Mouse (Mus musculus) ovary, postnatal 36 days (tissue): ENCODE measurements around the gene Cavin2.
A peak's percentile ranks its signal among the peaks of the same experiment; 100 is the strongest.

Experiments used
- DNase-seq: peaks from one replicate; pipeline ENCODE4 v3.0.0; 2022; ENCODE audit warnings: low spot score, mixed read lengths

Cavin2 gene

DNA sequence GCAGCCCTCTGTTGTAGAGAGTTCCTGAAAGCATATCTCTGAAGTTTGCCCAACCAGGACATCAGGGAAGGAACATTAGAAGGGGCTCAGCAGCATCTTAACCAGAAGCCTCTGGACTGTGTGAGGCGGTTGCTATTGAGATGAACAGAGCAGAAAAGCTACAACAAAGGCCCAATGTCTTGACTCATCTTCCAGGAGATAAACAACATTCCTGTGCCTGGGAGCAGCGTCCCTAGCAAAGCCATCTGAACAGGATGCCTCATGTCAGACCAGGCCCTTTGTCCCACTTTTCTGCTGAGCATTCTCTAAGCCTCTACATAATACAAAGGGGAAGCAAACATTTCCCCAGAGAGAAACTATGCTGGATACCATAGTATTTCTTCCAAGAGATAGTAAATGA is 26.6 kb downstream of the Cavin2 start:
- no peak for DNase-seq

DNA sequence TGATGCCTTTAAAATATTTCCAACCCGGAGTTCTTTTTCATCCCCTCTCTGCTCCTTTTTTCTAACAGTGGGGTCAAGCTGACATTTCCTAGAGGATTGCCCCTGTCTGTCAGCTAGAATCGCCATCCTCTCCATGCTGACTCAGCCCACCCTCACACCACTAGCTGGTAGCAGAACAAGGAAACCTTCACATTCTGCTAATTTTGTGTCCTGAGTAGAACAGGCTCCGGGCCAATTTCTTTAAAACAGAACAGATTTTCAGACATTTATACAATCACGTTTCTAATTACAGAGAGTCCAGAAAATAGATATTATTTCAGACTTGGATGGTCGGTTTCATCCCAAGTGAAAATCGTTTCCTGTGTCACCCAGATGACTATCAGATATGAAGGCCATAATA is 34.6 kb downstream of the Cavin2 start:
- no peak for DNase-seq

DNA sequence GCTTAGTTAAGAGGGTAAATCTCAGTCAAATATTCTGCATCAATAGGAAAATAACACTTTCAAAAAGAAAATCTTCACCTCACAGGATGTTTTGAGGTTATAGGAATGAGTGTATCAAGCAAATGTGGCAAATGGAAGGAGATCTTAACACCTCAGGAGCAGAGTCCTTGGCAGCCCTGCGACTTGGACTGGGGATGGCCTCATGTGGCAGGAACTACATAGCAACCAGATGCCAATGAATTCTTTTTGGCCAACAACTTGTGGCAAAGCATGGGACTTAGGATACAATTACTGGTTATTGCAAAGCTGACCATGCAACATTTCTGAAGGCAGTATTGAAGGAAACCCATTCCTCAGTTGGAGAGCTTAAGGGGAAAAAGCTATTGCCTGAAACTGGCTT is 39.6 kb downstream of the Cavin2 start:
- no peak for DNase-seq

DNA sequence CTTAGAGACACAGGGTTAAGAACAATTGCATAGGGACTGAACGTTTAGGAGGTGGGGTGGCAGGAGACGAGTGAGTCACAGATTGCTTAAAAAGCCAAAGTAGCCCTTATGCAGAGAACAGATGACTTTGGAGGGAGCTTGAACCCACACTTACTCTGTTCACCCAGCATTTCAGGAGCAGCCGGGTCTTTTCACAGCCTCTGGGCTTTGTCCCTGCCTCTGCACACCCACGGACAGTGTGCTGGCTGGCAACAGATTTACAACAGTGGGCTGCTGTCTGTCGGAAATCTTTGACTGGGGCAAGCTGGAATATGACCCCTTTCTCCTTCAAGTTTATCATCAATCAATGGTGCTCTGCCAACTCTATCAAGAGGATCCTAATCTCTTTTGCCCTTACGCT is 44.1 kb downstream of the Cavin2 start:
- peak; percentile 13 for DNase-seq

DNA sequence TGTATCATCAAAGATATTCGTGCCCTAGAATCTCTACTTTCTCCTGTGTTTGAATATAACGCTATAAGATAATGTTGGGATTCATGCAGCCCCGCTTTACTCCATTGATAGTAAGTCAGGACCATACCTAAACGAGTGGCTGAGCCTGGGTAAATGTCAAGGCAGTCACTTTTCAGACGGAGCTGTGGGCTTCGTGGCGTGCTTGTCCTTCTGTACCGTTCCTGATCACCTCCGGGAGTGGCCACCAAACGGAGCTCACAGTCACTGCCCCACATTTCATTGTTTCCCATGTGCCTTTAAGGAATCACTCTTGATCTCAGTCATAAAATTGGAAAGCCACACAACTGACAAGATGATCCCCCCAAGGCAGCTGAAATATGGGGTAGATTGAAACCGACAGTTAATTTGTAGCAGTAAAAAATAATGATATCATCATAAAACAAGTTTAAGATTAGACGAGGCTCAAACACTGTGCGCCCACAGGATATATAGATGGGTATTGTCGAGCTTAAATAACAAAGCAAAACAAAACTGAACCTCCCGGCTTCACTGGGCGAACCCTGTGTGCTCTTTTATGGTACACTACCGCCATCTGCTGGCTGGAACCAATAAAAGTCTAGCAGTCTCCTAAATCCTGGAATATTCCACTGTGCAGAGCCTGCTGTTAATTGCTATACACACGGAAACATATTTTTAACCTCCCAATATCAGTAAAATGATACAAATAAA is 44.8 kb downstream of the Cavin2 start:
- DNase-seq: peak; percentile 72

DNA sequence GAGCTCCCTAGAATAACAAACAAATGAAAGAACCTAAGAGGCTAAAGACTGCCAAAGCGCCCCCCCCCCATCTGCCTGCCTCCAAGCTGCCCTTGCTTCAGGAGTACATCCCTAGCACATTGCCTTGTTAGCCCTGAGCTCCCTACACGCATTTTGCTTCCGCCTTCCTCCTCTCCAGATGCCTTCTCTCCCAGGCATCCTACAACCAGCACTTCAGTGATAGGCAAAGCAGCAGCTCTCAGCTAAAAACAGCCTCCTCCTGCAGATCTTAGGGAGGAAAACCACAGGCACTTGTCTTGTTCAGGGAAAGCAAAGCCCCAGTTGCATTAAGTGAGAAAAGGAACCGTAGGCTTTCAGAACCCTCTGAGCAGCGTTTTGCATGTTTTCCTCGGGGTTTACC is 45.4 kb downstream of the Cavin2 start:
- DNase-seq: peak; percentile 10

DNA sequence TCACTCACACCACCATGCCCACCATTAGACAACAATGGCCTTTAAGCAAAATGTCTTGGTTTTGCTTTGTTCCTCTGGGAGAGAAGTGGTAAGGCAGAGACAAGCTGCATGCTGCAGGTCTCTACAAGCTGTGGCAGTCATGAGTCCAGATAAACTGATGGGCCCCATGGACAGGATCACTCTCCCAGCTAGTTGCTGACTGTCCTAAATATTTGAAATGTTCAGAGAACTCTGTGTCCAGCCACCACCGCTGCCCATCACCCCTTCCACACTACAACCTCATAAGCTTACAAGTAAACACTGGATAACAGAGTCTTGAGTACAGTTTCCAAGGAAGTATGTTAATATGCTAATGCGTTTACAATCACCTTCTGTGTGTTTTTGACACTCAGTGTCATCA is 46.2 kb downstream of the Cavin2 start:
- DNase-seq: no peak

DNA sequence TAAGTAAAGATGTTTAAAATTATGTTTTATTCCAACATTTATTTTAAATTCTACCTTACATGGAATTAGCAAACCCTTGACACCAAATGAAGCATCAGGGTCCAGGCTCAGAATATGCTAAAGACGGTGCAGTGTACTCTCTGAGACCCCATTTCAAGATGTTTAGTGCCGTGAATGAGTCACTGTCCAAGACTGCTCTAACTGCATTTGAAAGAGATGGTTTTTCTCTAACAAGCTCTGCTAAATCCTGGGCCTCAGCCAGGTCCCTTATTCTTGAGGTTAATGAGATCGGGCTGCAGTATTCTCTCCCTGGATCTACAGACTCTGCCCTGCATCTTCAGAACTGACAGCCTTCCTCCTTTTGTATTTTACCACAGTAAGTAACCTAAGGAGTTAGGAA is 55.2 kb downstream of the Cavin2 start:
- DNase-seq: no peak

DNA sequence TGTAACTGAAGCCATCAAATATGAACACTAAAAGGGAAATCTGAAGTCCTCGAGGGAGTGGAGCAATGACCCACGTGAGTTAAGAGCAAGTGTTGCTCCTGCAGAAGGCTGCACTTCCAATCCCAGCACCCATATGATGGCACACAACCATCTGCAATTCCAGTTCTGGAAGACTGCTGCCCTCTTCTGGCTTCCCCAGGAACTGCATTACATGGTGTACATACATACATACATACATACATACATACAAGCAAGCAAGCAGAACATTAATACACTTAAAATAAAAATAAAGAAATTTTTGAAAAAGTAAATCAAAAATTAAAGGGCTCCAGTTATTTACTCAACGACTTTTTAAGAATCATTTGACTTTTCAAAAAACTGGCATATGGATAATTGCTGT is 58.7 kb downstream of the Cavin2 start:
- DNase-seq: no peak

DNA sequence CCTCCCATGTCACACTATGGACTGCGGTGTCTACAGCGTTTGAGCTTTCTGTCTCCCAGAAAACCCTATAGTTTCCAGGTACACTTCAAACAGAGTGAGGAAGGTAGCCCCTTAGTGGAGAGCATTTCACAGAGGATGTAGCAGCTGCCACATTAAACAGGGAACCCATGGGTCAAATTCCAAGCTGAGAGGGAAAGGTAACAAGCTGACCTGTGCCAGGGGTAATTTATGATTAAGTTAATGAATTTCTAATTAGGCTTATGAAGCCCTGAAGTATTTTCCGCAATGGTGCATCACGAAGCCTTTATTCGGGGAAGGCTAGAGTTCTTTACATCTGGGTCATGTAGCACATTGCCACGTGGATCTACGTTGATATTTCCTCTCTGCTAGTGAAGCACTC is 59.7 kb downstream of the Cavin2 start:
- no peak for DNase-seq

DNA sequence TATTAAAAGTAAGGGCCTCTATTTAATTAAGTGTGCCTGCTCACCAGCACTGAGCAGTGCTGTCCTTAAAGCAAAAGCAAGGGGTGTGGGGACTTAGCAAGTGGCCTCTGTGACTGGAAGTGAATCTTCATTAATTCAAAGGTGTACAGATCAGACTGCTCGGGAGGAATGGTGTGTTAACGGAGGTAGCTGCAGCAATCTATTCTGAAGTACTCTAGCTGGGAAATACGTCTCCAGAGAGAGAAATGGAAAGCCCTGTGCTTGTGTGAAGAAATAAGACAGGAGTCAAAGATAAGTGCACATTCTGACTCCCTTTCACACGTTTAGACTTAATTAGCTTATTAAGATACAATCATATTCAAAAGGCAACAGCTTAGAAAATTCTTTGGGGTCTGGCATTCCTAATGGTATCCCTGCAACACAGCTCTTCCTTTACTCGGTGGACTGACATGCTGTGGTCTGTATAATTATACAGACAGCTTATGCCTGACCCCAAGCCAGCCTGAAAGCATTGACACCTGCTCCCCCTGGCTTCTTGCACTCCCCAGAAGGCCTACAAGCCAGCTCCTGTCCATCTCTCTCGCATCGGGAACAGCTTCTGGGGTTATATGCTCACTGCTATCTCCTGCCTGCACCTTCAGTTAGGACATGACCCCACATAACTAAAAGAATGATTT is 60.5 kb downstream of the Cavin2 start:
- no peak for DNase-seq
